Mouse (Mus musculus) frontal cortex, postnatal 14 days (tissue): ENCODE measurements around the gene Creb3l2.

Experiments used
- DNase-seq, 2 experiments: peaks; one replicate each; pipeline ENCODE4 v3.0.0; 2022; ENCODE audit warnings: low spot score in 2 of 2

Creb3l2 gene

DNA sequence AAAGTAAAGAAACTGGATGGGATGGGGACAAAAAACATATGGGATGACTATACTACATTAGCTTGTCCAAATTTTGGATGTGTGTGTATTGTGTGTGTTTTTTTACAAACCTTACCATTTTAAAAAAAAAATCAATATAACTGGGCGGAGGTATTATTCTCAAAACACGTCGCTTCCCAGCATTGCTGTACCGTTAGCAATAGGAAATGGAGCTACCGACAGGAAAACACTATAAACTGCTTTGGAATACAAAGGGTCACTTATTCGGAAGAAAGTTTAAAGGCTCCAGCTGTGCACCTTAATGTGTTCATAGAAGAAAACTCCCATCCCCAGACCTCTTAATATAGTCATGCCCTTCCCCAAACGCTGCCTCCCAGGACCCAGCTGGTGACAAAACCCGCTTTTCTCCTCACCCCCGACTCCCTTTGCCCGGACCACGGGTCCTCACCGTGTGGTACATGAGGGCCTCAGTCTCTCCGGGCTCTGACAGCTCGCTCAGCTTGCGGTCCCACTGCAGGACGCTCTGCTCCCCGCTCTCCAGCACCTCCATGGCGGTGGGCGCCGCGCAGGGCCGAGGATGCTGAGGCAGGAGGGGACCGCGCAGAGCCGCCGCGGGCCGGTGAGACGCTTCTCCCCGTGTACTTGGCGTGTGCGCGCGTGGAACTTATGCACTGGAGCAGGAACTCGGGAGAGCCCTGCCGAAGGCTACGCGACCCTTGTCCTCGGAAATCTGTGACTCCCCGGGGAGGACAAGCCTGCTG, 515 bp downstream of the Creb3l2 start:
- DNase-seq = peak in 1 of 2 experiments; percentile 30

DNA sequence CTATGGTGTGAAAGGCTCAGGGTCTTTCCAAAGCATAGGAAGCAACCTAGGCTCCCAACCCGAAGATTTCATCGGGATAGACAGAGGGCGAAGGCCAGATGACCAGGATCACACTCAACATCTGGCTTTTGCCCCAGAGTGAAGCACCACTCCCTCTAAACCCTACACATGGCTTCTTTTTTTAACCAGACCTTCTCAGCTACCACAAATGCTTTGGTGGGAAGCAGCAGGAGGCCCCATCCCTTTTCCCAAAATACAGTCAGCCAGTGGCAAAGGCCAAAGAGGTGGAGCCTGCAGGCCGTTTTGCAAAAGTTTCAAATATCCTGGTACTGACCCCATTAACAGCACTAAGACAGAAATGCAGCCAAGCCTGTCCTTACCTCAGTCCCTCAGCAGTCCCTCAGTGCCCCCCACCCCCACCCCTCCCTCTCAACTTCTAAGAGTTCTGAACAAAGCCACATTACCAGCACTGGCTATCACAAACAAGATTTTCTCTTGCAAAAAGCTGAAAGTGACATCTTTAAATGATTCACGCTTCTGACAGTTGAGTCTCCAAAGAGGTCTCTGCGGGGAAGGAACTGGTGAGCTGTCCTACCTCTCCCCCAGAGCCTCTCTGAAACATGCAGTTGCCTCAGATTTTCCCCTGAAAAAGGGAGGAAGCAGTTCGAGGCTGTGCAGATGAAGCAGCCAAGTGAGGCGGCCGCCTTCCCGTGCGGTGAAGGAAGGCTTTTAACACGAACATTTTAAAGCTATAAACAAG, 1.3 kb downstream of the Creb3l2 start:
- DNase-seq = no peak

DNA sequence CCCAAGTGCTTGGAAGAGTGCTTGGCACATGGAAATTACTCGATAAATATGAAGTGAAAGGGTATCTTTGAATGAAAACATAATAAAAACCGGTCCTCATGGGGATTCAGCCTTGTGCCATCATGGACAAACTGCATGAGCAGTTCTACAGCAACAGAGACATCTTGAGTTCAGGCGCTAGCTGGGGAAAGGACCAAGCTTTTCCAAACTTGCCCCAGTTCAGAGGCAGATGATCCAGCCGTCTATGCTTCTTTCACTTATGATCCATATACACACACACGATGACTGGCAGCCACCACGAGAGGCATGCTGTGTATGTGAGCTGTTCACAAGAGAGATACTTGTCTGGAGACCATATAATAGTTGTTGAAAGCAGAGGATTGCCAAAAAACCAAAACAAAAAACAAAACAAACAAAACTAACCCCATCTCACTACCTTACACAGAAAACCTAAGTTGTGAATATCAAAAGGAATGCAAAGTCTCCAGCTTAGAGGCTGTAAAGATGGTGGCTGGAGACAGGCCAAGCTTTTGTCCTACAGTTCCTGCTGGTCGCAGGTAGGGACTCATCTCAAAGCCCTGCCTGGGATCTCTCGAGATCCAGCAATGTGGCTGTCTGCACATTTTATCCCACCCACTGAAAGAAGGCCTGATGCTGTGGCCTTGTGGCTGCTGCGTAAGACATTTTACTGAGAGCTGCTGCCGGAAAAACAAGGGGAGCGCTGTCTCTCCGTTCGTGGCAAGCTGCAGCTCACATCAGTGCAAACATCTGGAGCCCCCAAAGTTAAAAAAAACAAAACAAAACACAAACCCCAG, 2.1 kb downstream of the Creb3l2 start:
- no peak for DNase-seq

DNA sequence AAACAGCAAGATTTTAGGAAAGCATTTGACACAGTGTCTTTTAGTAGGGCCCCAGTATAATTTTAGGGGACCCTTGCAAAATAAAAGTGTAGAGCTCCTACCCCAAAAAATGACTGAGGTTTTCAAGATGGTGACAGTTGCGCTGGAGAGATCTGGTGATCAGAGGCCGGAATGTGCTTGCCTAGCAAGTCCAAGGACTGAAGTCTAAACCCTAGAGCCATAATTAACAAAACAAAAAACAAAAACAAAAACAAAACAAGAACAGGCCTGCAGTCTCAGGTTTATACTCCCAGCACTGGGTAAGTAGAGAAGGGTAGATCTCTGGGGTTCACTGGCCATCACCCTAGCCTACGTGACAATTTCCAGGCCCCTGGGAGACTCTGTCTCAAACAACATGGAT, 3.4 kb downstream of the Creb3l2 start:
- DNase-seq = no peak

DNA sequence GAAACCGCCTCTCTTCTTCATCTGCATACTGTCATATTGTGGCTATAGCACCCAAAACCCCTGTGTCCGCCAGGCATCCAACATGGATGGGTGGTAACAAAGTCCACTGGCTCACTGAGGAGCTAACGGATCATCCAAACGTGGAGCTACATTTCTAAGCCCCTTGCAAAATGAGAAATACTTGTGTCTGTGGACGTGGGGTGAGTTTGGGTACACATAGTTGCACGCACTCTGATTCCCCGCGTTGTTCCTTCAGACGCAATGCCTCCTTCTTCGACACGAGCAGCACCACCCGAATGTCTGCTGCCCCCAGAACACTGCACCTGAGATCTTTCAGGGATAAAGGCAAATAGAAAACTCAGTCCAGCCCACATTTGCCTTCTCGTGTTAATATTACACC, 4.9 kb downstream of the Creb3l2 start:
- no peak for DNase-seq

DNA sequence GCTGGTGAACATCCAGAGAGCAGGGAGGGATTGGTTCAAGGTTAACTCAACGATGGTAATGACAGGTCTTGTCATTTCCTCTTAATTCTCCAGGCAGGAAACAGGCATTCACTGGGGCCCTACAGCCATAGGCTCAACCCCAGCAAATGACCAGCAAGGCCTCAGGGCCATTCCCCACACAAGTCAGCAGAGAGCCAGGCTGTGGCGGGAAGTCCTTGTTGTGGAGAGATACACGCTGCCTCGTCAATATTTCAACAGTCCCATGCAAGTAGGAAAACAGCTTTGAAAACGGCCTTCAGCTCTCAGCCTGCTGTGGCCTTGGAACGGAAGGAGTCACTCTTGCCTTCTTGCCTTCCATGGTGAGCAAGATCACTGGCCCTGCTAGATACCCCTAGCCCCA, 6.6 kb downstream of the Creb3l2 start:
- no peak for DNase-seq

DNA sequence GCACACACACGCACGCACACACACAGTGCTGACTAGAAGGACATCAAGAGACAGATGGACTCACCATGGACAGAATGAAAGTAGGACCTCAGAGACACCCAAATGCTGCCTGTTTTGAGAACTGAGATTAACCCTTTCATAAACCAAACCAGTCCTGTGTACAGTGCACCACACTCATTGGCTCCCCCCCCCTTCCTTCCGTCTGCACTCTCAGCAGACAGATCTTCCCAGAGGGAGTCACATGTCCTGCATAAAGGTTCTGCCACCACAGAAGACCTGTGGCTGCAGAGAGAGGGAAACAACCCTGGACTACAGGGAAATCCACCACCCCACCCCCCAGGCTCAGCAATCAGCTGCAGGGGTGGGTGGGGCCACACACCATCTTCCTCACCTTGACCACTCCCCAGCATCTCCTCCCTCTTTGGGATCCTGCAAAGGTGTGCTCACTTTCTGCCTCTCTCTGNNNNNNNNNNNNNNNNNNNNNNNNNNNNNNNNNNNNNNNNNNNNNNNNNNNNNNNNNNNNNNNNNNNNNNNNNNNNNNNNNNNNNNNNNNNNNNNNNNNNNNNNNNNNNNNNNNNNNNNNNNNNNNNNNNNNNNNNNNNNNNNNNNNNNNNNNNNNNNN, 12.0 kb downstream of the Creb3l2 start:
- no peak for DNase-seq

DNA sequence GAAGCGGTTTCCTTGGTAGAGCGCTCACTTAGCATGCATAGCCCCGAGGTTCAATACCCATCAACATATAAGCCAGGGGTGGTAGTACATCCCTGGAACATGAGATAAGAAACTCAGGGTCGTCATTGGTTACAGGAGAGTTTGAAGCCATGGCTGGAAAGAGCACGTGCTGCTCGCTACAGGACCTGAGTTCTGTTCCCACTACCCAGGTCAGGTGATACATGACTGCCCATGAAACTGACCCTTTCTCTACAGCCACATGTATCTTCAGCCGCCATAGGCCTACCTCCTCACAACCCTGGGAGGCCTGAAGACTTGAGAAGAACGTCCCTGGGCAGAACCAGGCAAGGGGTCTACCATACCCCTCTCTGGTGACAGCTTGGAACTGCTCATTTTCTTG, 13.0 kb downstream of the Creb3l2 start:
- DNase-seq = no peak

DNA sequence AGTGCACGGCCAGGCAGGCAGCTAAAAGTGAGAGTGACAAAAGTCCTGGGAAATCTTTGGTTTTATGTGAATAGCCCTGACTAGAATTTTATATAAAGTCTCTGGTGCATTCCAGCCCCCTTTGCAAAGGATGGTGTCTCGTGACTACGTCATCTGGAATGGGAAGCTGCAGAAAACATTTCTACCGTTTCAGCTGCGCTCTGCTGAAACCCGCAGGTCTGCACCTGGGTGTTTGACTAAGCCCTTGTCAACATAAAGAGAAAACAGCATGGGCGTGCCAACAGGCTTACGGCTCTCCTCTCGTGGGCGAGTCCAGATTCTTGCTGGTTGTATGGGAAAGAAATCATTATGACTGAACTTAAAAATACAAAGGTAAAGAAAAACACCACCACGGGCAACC, 13.9 kb downstream of the Creb3l2 start:
- DNase-seq = no peak

DNA sequence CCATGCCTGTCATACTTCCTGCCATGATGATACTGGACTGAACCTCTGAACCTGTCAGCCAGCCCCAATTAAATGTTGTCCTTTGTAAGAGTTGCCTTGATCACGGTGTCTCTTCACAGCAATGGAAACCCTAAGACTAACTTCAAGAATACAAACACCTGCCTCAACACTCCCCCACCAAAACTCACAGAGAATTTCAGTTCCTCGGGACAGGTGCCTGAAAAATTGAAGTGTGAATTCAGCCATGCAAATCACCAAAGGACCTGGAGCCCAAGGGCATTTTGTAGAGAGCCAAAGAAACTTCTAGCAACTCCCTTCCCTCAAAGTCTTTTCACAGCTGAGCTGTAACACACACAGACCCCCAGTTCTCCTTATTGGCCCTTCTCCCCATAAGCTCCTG, 15.3 kb downstream of the Creb3l2 start:
- no peak for DNase-seq

DNA sequence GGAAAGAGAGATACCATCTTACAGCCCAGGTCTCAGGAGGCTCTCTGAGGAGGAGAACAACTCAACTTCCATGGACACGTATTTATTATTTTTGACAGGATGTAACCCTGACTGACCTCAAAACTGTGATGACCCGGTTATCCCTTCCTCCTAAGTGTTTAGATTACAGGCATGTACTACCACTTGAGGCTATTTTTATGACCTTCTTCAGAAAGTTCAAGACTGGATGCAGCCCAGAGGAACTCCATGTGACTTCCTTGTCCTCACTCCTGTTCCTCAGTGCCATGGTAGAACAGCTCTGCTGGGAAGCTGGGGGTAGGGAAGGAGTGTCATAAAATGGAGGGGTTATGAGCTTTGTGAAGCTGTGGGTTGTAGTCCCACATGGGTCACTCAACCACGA, 16.1 kb downstream of the Creb3l2 start:
- DNase-seq = no peak

DNA sequence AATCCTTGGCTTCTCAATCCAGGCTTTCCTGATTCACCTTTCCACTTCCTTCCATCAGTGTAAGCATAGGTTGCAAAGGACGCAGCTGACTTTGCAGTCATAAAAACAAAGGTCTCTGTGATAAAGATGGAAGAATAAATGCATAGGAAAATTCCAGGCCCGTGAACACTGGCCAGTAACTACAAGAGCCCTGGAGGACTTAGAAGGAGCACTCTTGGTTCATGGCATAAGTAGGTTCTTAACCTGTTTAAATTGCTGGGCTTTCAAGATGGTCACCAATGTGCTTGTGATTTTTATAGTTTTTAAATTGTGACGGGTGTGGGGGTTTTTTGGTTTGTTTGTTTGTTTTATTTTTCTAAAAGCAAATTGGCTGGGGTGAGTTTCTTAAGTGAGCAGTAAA, 16.9 kb downstream of the Creb3l2 start:
- no peak for DNase-seq

DNA sequence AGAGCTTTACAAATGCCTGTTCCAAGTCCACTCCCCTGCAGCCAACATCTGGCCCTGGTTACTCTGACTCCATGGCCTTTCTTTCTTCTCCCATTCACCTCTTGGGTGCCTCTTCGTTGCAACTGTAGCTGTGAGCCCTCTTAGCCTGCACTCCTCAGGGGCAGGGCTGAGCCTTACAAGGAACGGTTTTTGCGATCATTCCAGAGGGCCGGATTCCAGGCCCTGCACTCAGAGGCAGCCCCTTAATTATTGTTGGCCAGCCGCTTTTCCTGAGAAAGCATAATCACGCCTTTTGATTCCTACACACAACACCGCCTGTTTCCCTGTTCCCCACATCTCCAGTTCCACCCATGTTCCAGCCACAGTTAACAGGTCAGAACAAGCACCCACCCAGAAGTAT, 17.6 kb downstream of the Creb3l2 start:
- no peak for DNase-seq

DNA sequence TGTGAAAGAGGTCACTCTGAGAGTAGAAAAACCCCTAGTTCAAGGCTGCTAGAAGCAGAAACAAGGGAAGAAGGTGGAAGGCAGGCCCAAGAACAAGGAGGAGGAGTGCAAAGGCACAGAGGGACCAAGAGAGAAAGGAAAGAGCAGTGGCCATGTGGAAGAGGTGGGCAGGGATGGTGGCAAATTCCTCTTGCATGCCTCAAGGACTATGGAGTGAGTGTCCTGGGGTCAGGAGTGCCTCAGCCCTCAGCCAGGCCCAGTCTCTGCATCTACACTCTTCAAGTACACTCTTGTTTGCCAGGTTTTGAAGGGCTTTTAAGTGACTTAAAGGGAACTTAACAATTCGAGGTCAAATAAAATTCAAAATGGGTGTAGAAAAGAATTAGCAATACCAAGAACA, 18.6 kb downstream of the Creb3l2 start:
- DNase-seq = no peak

DNA sequence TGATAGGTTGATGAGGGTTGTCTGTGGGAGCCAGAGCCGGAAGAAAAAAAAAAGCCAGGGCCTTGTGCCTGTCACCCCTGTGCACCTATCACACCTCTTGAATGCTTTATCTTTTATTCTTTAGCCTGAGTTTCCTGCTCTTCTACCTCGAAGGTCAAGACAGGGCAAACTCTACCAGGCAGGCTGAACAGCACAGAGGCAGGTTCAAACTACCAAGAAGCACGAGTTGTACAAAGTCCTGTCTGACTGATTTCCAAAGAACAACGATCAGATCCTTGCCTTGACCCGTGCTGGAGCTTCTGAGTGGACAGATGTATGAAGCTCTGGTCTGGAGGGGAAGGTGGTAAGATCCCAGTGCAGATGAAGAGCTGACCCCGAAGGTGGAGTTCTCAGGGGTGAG, 20.8 kb downstream of the Creb3l2 start:
- DNase-seq = no peak

DNA sequence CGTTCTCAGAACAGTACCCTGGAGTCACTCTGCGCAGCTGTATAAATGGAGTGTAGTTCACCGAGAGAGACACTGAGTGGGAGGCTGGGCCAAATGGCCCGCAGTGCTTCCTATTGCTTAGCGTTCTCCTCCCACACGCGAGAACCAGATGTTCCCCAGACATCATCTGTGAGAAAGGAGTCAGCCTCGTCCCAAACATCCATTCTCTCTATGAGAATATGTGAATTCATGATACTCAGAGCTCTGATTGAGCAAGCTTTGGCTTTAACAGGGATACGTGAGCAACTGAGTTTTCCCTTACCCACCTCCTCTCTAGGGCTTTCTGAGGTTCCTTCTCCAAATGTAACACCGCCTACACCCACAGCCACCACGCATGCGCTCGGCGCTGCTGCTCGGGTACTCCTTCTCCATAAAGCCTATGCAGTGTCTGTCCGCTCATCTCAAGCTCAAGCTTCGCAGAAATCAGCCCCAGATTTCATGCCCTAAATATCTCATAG, 22.5 kb downstream of the Creb3l2 start:
- DNase-seq = peak; percentile 75 to 81

DNA sequence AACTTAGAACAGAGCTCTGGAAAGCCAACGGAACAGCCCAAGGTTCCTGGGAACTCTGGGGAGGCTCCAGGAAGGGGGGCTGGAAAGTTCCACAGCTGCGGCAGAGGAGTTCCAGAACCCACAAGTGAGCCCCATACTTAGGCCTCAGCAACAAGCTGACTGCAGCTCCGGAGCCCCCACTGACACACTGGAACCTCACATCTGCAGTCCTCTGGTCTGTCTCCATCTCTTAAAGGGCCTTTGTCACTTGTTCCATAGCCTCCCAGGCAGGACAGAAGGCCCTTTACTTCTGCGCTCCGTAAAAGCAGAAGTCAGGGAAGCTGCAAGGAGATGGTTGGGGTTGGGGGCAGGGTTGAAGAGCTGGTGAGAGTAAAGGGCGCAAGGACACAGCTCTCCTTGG, 23.0 kb downstream of the Creb3l2 start:
- DNase-seq = peak in 1 of 2 experiments; percentile 29

DNA sequence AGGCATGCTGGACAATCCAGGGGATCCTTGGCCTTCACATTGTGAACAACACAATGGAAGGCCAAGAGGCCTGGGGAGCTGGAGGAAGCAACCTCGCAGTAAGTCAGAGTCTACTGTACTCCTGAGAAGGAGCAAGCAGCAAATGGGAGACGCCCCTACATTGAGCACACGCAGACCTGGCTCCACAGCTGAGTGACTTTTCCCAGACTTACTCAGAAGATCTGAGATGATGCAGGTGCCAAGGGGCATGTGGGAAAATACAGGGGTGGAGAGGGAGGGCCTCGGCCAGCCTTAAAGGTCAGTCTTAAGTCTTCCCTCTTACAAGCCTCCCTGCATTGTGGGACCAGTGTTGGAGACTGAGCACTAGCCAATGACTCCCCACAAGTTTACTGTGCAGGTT, 25.2 kb downstream of the Creb3l2 start:
- no peak for DNase-seq

DNA sequence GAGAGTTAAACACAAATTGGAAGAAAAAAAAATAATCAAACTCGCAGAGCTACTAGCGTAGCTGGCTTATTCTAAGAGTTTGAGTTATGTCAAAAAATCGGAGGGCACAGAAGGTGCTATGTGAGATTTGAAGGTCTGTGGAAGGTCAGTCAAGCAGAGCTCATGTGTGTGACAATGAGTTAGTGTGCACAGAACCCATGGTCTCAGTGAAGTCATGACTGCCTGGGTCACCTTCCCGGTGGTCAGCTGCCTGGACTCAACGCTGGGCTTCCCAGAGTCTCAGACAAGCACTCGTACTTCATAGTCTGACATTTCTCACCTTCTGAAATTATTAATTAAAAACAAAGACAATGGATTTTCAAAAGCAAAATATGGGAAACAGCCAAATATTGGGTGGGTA, 26.4 kb downstream of the Creb3l2 start:
- no peak for DNase-seq

DNA sequence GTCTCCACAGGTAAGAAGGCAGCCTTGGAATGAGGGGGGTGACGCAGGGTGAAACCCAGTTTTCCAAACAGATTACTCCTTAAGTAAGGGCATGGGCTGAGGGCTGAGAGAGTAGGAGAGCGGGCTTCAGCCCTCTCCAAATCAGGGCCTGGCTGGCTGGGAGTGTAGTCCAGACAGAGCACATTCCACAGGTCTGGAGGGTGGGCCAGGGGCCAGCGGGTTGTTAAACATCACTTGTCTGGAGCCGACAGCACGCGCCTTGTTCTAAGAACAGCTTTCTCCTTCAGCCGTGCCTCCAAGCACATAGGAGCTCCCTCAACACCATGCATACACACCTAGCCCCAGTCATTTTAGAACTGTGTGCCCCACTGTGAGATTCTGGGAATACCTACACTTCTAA, 26.9 kb downstream of the Creb3l2 start:
- no peak for DNase-seq

DNA sequence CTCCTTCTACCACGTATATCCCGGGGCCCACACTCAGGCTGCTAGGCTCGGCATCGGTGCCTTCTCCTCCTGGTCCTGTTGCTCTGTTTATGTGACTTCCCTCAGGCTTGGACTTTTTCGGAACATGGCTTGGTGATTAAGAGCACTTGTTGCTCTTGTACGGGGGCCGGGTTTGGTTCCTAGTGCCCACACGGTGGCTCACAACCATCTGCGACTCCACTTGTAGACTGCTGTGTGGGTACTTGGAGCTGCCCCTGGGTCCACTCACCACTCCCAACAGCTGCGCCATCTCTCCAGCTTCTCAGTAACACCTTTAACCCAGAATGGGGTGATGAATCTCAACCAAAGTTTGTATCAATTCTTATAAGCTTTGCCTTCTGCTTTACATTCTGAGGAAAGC, 27.4 kb downstream of the Creb3l2 start:
- no peak for DNase-seq

DNA sequence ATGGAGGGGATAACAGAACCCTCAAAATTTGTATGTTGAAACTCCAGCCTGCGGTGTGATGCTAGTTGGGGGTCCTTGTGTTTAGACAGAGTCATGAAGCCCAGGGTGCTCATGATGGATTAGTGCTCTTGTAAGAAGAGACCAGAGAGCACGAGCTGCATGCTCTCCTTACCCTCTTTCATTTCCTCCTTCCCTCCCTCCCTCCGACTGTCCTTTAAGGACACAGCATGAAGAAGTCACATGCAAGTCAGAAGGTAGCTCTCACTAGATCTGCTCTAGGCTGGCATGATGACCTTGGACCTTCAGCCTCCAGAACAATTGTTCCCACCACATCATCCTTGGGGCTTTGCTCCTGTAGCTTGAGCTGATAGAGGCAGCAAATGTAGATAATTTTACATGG, 30.2 kb downstream of the Creb3l2 start:
- no peak for DNase-seq
